Mouse (Mus musculus) bone marrow macrophage, adult 2 months (primary cell): ENCODE results near the gene Ackr1.

Source experiments
- CTCF ChIP-seq: IDR thresholded peaks from 2 replicates; pipeline ENCODE4 v1.5.1; 2012; ENCODE audit warnings: low read depth, mild to moderate bottlenecking, low read length, moderate library complexity
- POLR2A ChIP-seq: IDR thresholded peaks from 2 replicates; pipeline ENCODE4 v1.6.1; 2012; ENCODE audit warnings: mild to moderate bottlenecking, low read depth, low read length, borderline replicate concordance

DNA sequence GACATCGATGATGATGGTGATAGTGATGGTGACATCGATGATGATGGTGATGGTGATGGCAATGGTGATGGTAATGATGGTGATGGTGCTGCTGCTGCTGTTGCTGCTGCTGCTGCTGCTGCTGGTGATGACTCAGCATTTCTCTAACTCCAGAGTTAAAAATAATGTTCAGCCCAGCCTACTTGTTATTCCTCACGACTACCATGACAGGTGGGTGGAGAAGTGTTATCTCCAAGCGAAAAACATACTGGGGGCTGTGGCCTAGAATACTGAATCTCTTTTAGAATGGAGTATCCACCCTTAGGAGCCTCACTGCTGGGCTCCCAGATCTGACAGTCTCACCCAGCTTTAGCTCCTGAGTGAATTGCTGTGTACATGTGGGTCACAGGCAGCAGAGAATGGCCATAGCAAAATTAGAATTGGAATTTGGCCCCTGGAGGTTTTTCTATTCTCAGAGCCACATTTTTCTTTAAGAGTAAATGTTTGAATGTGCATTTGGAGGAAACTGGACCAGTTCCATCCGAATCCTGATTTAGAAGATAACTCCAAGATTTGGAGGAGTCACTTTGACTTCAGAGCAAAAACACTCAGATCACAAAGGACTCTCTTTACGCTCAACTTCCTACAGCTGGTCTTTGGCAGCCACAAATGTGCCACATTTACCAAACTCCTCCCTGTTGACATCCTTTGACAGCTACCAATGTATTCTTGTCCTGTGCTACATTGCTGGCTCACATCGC is 21.7 kb upstream of the Ackr1 start:
- no peak for TF ChIP-seq POLR2A
- no peak for TF ChIP-seq CTCF
